Mouse (Mus musculus) forebrain, embryonic 16.5 days (tissue): Measurements from ENCODE around the gene Phf5a. TPM values are rescaled to one million over a fixed set of nuclear protein-coding genes. Genes with fewer than 3 reads are reported as not detected.

Experiments
- ATAC-seq: fragments of 200-750 bp; cut with Nextera tagmentation; 2 replicates; pipeline ENCODE4 v1.8.0; 2017; ENCODE audit warnings: mild to moderate bottlenecking, moderate library complexity
- H3K27ac ChIP-seq: fragments of 300-500 bp; sonication (generic); 2 replicates; pipeline ENCODE4 v1.5.1; 2014; ENCODE audit warnings: low read length, control low read depth
- H3K27me3 ChIP-seq: fragments of 300-500 bp; sonication (generic); replicated peaks from 2 replicates; pipeline ENCODE4 v1.6.1; 2014; ENCODE audit warnings: low read length; ENCODE audit not compliant: control insufficient read depth, insufficient read depth
- H3K36me3 ChIP-seq: fragments of 300-500 bp; sonication (generic); 2 replicates; pipeline ENCODE4 v1.6.1; 2014; ENCODE audit not compliant: control insufficient read depth, insufficient read depth
- H3K4me1 ChIP-seq: fragments of 300-500 bp; sonication (generic); replicated peaks from 2 replicates; pipeline ENCODE4 v1.6.1; 2014; ENCODE audit warnings: low read length; ENCODE audit not compliant: control insufficient read depth, insufficient read depth
- H3K4me2 ChIP-seq: fragments of 300-500 bp; sonication (generic); 2 replicates; pipeline ENCODE4 v1.6.1; 2014; ENCODE audit warnings: mild to moderate bottlenecking, low read length, control low read depth
- H3K4me3 ChIP-seq: fragments of 300-500 bp; sonication (generic); replicated peaks from 2 replicates; pipeline ENCODE4 v1.5.1; 2014; ENCODE audit warnings: mild to moderate bottlenecking, low read length, control low read depth
- H3K9ac ChIP-seq: fragments of 300-500 bp; sonication (generic); replicated peaks from 2 replicates; pipeline ENCODE4 v1.6.1; 2014; ENCODE audit warnings: low read depth, low read length, control low read depth
- H3K9me3 ChIP-seq: fragments of 300-500 bp; sonication (generic); 2 replicates; pipeline ENCODE4 v1.6.1; 2016; ENCODE audit warnings: low read length; ENCODE audit not compliant: control insufficient read depth
- WGBS: fragments of 180-500 bp; shearing (Covaris S2); extraction: QIAGEN DNeasy Blood & Tissue Kit; methylation state at CpG from one replicate; pipeline ENCODE4 v1.1.7; 2014; 5-methylcytosine and 5-hydroxymethylcytosine counted together
- polyA plus RNA-seq: library from polyadenylated mRNA; unstranded; fragments of >200 nt; fragmentation: Nextera tagmentation; extraction: Ambion mirVana; gene quantifications from 2 replicates; pipeline ENCODE4 v1.2.1, GENCODE M21; 2015

Phf5a gene
- polyA plus RNA-seq, 1 experiment from 2014 or later, result 130 TPM

- ATAC-seq, result no peak
- no peak overlapping the region for H3K9ac ChIP-seq
- 99% methylated on average over 9 of the region's 9 CpGs for WGBS
Observed at GRCm38 (mm10) chr15:81852411-81853000, 19.2 kb downstream of the Phf5a start.

GRCm38 (mm10) chr15:81851375-81851774, 20.3 kb downstream of the Phf5a start:
- WGBS, result 94% methylated on average over 15 of the region's 15 CpGs
- no peak overlapping the region for H3K27ac ChIP-seq
- H3K4me1 ChIP-seq, result peaks cover 13% of the 10 kb centered on the region
- H3K27me3 ChIP-seq, result no peaks in the 10 kb centered on the region
- no peak overlapping the region for H3K4me3 ChIP-seq
- no peak overlapping the region for H3K4me2 ChIP-seq
- H3K36me3 ChIP-seq, result peaks cover 18% of the 10 kb centered on the region
- H3K9me3 ChIP-seq, result no peaks in the 10 kb centered on the region
- H3K9ac ChIP-seq, result no peak overlapping the region
- ATAC-seq, result no peak

More at GRCm38 (mm10) chr15:81852411-81853000, 19.2 kb downstream of the Phf5a start:
- Histone ChIP-seq H3K4me1 (peaks cover 22% of the 10 kb centered on the region), H3K4me3 (no peak overlapping the region), H3K27ac (no peak overlapping the region), H3K9me3 (no peaks in the 10 kb centered on the region), H3K4me2 (no peak overlapping the region), H3K36me3 (peaks cover 18% of the 10 kb centered on the region), H3K27me3 (no peaks in the 10 kb centered on the region)

GRCm38 (mm10) chr15:81850718-81851117, 21.0 kb downstream of the Phf5a start:
- 85% methylated on average over 14 of the region's 14 CpGs for whole genome bisulfite sequencing
- Histone ChIP-seq H3K9ac (no peak overlapping the region), H3K27ac (no peak overlapping the region), H3K27me3 (no peaks in the 10 kb centered on the region), H3K36me3 (peaks cover 18% of the 10 kb centered on the region), H3K4me3 (no peak overlapping the region), H3K9me3 (no peaks in the 10 kb centered on the region), H3K4me1 (peaks cover 9% of the 10 kb centered on the region), H3K4me2 (no peak overlapping the region)
- no peak for ATAC-seq

GRCm38 (mm10) chr15:81849104-81849503, 22.6 kb downstream of the Phf5a start:
- no peaks in the 10 kb centered on the region for H3K27me3 ChIP-seq
- no peak for ATAC-seq
- H3K9ac ChIP-seq, result no peak overlapping the region
- peaks cover 18% of the 10 kb centered on the region for H3K36me3 ChIP-seq
- no peak overlapping the region for H3K27ac ChIP-seq
- WGBS, result 75% methylated on average over 9 of the region's 9 CpGs
- no peaks in the 10 kb centered on the region for H3K9me3 ChIP-seq
- no peak overlapping the region for H3K4me2 ChIP-seq
- no peak overlapping the region for H3K4me3 ChIP-seq
- H3K4me1 ChIP-seq, result peaks cover 3% of the 10 kb centered on the region; the same call in 1 of the 2 replicates

GRCm38 (mm10) chr15:81848301-81848700, 23.4 kb downstream of the Phf5a start:
- Histone ChIP-seq H3K27me3 (no peaks in the 10 kb centered on the region), H3K4me2 (no peak overlapping the region), H3K4me3 (no peak overlapping the region), H3K27ac (no peak overlapping the region), H3K9me3 (no peaks in the 10 kb centered on the region), H3K9ac (no peak overlapping the region), H3K4me1 (peaks cover 3% of the 10 kb centered on the region; the same call in 1 of the 2 replicates), H3K36me3 (peaks cover 18% of the 10 kb centered on the region)
- no peak for ATAC-seq
- 31% methylated on average over 7 of the region's 7 CpGs for WGBS

GRCm38 (mm10) chr15:81847861-81848260, 23.9 kb downstream of the Phf5a start:
- Histone ChIP-seq H3K36me3 (peaks cover 18% of the 10 kb centered on the region), H3K27me3 (no peaks in the 10 kb centered on the region), H3K4me3 (no peak overlapping the region), H3K4me2 (no peak overlapping the region), H3K9ac (no peak overlapping the region), H3K27ac (no peak overlapping the region), H3K9me3 (no peaks in the 10 kb centered on the region), H3K4me1 (peaks cover 3% of the 10 kb centered on the region; the same call in 1 of the 2 replicates)
- no peak for ATAC-seq
- 79% methylated on average over 5 of the region's 5 CpGs for WGBS

- Histone ChIP-seq H3K27me3 (no peaks in the 10 kb centered on the region), H3K4me3 (no peak overlapping the region), H3K9me3 (no peaks in the 10 kb centered on the region), H3K4me1 (peaks cover 3% of the 10 kb centered on the region; the same call in 1 of the 2 replicates), H3K27ac (no peak overlapping the region), H3K9ac (no peak overlapping the region), H3K36me3 (peaks cover 18% of the 10 kb centered on the region), H3K4me2 (no peak overlapping the region)
- 93% methylated on average over 4 of the region's 4 CpGs for WGBS
- no peak for ATAC-seq
Observed at GRCm38 (mm10) chr15:81847161-81847560, 24.6 kb downstream of the Phf5a start.

- Histone ChIP-seq H3K4me3 (no peak overlapping the region), H3K9ac (no peak overlapping the region), H3K36me3 (peaks cover 15% of the 10 kb centered on the region), H3K4me2 (no peak overlapping the region), H3K27me3 (no peaks in the 10 kb centered on the region), H3K27ac (no peak overlapping the region), H3K9me3 (no peaks in the 10 kb centered on the region), H3K4me1 (peaks cover 3% of the 10 kb centered on the region; the same call in 1 of the 2 replicates)
- ATAC-seq, result no peak
- WGBS, result 87% methylated on average over 9 of the region's 9 CpGs
Observed at GRCm38 (mm10) chr15:81846755-81847154, 25.0 kb downstream of the Phf5a start.

- no peak overlapping the region for H3K9ac ChIP-seq
- ATAC-seq, result no peak
Observed at GRCm38 (mm10) chr15:81845724-81846123, 26.0 kb downstream of the Phf5a start.

More at GRCm38 (mm10) chr15:81845724-81846123, 26.0 kb downstream of the Phf5a start:
- 50% methylated on average over 4 of the region's 4 CpGs for WGBS
- Histone ChIP-seq H3K27ac (no peak overlapping the region), H3K36me3 (peaks cover 5% of the 10 kb centered on the region; the same call in 1 of the 2 replicates), H3K4me3 (no peak overlapping the region), H3K9me3 (no peaks in the 10 kb centered on the region), H3K27me3 (no peaks in the 10 kb centered on the region), H3K4me1 (peaks cover 3% of the 10 kb centered on the region; the same call in 1 of the 2 replicates), H3K4me2 (no peak overlapping the region)
